In genomic region chr5:138267114-138267513, GRCm38 (mm10) we compare ENCODE assay signal across 34 mouse cellular contexts. TPM values are rescaled to one million over a fixed set of nuclear protein-coding genes. Genes with fewer than 3 reads are reported as not detected.
"Had no signal": no experiment of that assay in that cellular context is flagged by ENCODE, and none has a peak within 500 bp of the region (broad histone marks: within the 10 kb centered on the region; RNA-seq: fewer than 3 reads in every experiment).

No protein-coding gene starts in this region.

- H3K27me3 ChIP-seq: hindbrain, embryonic 13.5 days; hindbrain, embryonic 15.5 days; kidney, embryonic 15.5 days; limb, embryonic 15.5 days had no signal

- H3K9me3 ChIP-seq: heart, embryonic 13.5 days; heart, embryonic 15.5 days; hindbrain, embryonic 13.5 days; hindbrain, embryonic 15.5 days; kidney, embryonic 15.5 days; limb, embryonic 13.5 days; limb, embryonic 15.5 days; liver, embryonic 12.5 days had no signal

- DNase-seq: gastrocnemius, postnatal 14 days; gastrocnemius, postnatal 36 days; heart, adult 18-20 months; kidney, adult 11 months; kidney, adult 2 months; kidney, adult 9 months; kidney, postnatal 14 days; kidney, postnatal 36 days; layer of hippocampus, adult 9-11 months; layer of hippocampus, postnatal 36 days; left cerebral cortex, postnatal 4 days had no signal

- H3K4me3 ChIP-seq: heart, embryonic 13.5 days; heart, embryonic 15.5 days; hindbrain, embryonic 13.5 days; hindbrain, embryonic 15.5 days; kidney, embryonic 15.5 days; limb, embryonic 13.5 days; limb, embryonic 15.5 days; liver, embryonic 12.5 days had no signal

- H3K9ac ChIP-seq: heart, embryonic 13.5 days; heart, embryonic 15.5 days; hindbrain, embryonic 13.5 days; hindbrain, embryonic 15.5 days; kidney, embryonic 15.5 days; limb, embryonic 13.5 days; limb, embryonic 15.5 days; liver, embryonic 12.5 days; liver, embryonic 14.5 days had no signal

- H3K4me2 ChIP-seq: heart, embryonic 11.5 days; heart, embryonic 13.5 days; heart, embryonic 15.5 days; hindbrain, embryonic 13.5 days; hindbrain, embryonic 15.5 days; kidney, embryonic 15.5 days; limb, embryonic 13.5 days; limb, embryonic 15.5 days; liver, embryonic 12.5 days had no signal

- H3K36me3 ChIP-seq: hindbrain, embryonic 15.5 days had no signal

- ATAC-seq: hindbrain, postnatal 0 days; intestine, embryonic 16.5 days; liver, embryonic 12.5 days had no signal

- H3K27ac ChIP-seq: heart, embryonic 13.5 days; heart, embryonic 15.5 days; hindbrain, embryonic 13.5 days; hindbrain, embryonic 15.5 days; hindbrain, postnatal 0 days; kidney, embryonic 15.5 days; kidney, postnatal 0 days; limb, embryonic 13.5 days; limb, embryonic 15.5 days; liver, embryonic 12.5 days; liver, embryonic 14.5 days had no signal

RNA-seq across cellular contexts. Expression of gene Gal3st4, which starts 5.5 kb away (rescaled TPM):
- total RNA-seq: hematopoietic stem cell, adult 5-6 weeks had no signal

RNA-seq across cellular contexts. Expression of gene Gm43720, which starts 12.6 kb away (rescaled TPM):
- total RNA-seq: gastrocnemius, adult 18-20 months; gastrocnemius, adult 8-10 months; gastrocnemius, postnatal 14 days; gastrocnemius, postnatal 36 days; heart, adult 18-20 months; heart, adult 8-10 months; heart, postnatal 25 days; hematopoietic stem cell, adult 5-6 weeks; hindbrain, postnatal 0 days; layer of hippocampus, adult 18-20 months; layer of hippocampus, adult 8-10 months; layer of hippocampus, postnatal 36 days; left cerebral cortex, adult 18-20 months; left cerebral cortex, adult 8-10 months had no signal
- polyA plus RNA-seq: kidney, adult 2 months; large intestine, adult 2 months; liver, embryonic 12.5 days had no signal

RNA-seq across cellular contexts. Expression of gene Gpc2, which starts 12.7 kb away (rescaled TPM):
- total RNA-seq: gastrocnemius, adult 18-20 months; gastrocnemius, postnatal 36 days had no signal
